Mouse (Mus musculus) liver, postnatal 0 days (tissue): ENCODE data around the gene Kat2a.

Source experiments
- CTCF ChIP-seq: sonication (generic); IDR thresholded peaks from 2 replicates; pipeline ENCODE4 v1.5.1; 2016; ENCODE audit warnings: antibody characterized with exemption, low read depth
- EP300 ChIP-seq: IDR thresholded peaks from 2 replicates; pipeline ENCODE4 v1.6.1; 2016; ENCODE audit warnings: antibody characterized with exemption, low read depth, mild to moderate bottlenecking

DNA sequence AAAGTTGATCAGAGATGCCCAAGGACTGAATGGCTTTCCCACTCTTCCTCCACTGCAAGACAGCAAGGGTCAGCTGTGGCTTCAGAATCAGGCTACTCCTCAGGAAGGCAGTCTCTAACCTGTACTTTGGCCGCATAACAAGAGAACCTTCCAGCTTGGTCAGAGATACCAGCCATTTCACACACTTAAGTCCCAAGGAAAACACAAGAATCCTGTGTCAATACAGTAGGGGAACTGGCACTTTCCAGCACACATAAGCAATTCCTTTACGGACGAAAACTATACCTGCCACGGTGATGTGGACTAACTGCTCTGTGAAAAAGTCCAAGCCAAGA is 24.4 kb upstream of the Kat2a start:
- no peak for TF ChIP-seq CTCF
- no peak for TF ChIP-seq EP300
